Mouse (Mus musculus) adrenal gland, adult (tissue): ENCODE measurements at regions not wholly inside any gene's neighbourhood (a gene's known extent, or its start where the extent isn't known, plus 50 kb on each side); places are given as distances from the start of the nearest gene placed in this dataset.

Source experiments
- DNase-seq, 2 experiments: peaks; one replicate each; pipeline ENCODE4 v3.0.0; 2022 to 2023; ENCODE audit warnings: low spot score in 1 of 2; ENCODE audit not compliant: inconsistent age in 2 of 2

DNA sequence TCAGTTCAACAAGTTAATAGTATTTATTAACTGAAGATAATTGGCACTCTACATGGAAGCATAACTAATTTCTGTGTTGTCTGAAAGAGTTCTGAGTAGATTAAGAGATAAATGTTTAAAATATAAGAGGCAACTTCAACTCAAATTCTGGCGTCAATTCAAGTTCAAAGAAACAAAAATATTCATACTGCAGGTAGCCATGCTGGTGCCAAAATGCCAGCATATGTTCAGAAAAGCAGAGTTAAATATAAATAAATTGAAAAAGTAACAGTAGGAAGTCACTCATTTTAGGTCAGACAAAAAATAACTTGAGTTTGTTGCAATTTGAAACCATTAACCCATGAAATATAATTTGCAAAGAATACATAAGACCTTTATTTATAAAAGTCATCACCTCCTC is 1786.5 kb downstream of the Olfm4 start:
- no peak for DNase-seq

DNA sequence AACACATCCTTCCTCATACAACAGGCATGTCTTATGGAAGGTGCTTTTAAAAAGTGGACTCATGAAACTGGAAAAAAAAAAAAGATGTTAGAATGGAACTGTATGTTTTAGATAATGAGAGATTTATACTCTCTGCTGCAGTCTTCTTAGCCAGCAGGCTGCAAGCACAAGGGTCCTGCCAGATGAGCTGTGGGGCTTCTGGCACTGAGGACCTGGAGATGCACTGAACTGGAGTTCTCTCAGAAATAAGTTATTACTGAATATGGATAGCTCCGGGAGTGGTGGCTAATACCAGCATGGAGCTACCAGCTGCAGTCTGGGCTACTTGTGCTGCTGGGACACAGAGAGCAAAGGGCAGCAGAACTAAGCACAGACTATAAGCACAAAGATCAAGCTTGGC is 1787.9 kb downstream of the Olfm4 start:
- DNase-seq, result no peak

DNA sequence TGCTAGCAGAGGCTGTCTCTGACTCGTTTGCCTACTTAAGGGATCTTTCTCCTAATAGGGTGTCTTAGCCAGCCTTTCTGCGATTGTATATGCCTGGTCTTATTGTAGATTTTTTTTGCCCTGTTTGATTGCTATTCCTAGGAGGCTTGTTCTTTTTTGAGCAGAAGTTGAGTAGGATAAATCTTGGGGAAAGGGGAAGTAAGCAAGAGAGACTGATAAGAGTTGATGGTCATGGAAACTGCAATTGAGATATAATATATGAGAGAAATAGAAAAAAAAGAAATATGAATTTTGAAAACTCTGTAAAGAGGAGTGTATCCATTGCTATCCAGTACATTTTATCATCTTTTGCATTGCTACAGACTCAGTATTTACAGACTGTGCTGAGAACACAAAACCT is 1805.0 kb downstream of the Olfm4 start:
- no peak for DNase-seq

DNA sequence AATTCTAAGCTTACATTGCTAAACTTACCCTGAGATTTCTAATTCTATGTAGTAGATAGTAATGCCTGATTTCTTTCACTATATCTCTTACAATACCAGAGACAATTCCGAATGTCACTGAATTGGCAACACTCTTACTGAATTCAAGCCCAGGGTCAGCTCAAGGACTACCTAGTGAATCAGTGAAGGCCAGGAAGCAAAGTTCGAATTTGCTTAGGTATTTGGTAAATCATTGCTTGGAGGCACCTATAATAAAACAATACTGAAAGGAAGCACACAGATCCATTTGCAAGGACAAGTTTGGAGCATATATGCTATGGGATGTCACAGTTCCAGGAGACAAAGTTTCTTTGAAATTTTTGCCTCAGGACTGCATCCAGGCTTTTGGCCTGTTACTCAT is 1839.9 kb downstream of the Olfm4 start:
- peak in 1 of 2 experiments; percentile 14 for DNase-seq

DNA sequence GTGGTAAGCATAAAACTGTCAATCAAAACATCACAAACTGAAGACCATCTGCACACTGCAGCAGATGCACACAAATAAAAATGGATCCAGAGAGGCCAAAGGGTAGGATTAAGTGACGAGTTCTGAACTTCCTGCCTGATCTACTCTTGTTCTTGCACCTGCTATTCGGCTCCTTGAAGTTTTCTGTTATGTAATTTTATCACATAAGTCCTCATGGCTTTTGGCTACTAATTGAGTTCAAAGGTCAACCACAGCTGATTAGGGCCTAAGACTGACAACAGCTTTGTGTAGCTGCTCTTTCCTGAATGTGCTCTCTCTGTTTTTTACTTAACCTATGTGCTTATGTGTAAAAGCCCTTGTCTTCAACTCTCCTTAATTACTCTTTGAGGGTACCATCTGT is 1874.7 kb downstream of the Olfm4 start:
- DNase-seq, result no peak

DNA sequence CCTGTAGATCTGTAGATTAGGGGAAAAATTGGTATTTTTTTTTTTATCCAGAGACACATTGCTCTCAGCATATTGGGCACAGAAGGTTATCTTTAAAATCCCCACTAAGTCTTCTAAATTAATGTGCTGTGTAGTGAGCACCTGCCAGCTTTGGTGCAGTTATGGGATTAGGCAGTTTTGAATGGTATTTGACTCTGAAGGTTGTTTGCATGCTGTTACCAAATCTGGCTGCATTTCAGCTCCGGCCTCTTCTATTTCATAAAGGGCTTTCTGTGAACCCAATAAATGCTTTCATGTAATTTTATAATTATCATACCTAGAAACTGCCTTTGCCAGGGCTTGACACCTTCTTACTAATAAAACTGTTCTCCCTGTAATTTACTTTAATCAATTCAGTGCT is 1886.5 kb downstream of the Olfm4 start:
- DNase-seq, result no peak
